Mouse (Mus musculus) olfactory bulb, adult 2 months (tissue): ENCODE data around the gene Asb8. TPM values are rescaled to one million over a fixed set of nuclear protein-coding genes. Genes with fewer than 3 reads are reported as not detected.

Source experiments
- H3K27ac ChIP-seq: fragments of 200-500 bp; 2 replicates; pipeline ENCODE4 v1.5.1; 2012; ENCODE audit warnings: low read depth, low read length; ENCODE audit not compliant: insufficient read depth
- H3K4me1 ChIP-seq: fragments of 200-500 bp; 2 replicates; pipeline ENCODE4 v1.6.1; 2012; ENCODE audit warnings: low read length; ENCODE audit not compliant: control insufficient read depth, insufficient read depth
- H3K4me3 ChIP-seq: fragments of 200-500 bp; 2 replicates; pipeline ENCODE4 v1.5.1; 2012; ENCODE audit warnings: mild to moderate bottlenecking, low read depth, low read length, moderate library complexity; ENCODE audit not compliant: insufficient read depth
- CTCF ChIP-seq: fragments of 200-500 bp; IDR thresholded peaks from 2 replicates; pipeline ENCODE4 v1.5.1; 2012; ENCODE audit warnings: low read depth, mild to moderate bottlenecking, low read length, moderate library complexity; ENCODE audit not compliant: insufficient read depth
- POLR2A ChIP-seq: fragments of 200-500 bp; IDR thresholded peaks from 2 replicates; pipeline ENCODE4 v1.6.1; 2012; ENCODE audit warnings: mild to moderate bottlenecking, low read depth, low read length, moderate library complexity; ENCODE audit not compliant: insufficient read depth
- WGBS: fragments of 180-500 bp; shearing (Covaris S2); methylation state at CpG from one replicate; pipeline ENCODE4 v1.1.7; 2018; 5-methylcytosine and 5-hydroxymethylcytosine counted together
- polyA plus RNA-seq: library from polyadenylated mRNA; stranded (reverse); fragments of >200 nt; gene quantifications from 2 replicates; pipeline ENCODE4 v1.2.4, GENCODE M21; 2012; ENCODE audit warnings: low replicate concordance; ENCODE audit not compliant: missing spikeins, insufficient read depth, insufficient read length

The Asb8 gene
- polyA plus RNA-seq, 1 experiment, result not detected

GRCm38 (mm10) chr15:98173821-98174220, 8.4 kb upstream of the Asb8 start:
- Histone ChIP-seq H3K4me1 (peaks cover 18% of the 10 kb centered on the region), H3K4me3 (no peak overlapping the region), H3K27ac (no peak overlapping the region)
- no peak for TF ChIP-seq CTCF
- TF ChIP-seq POLR2A, result no peak
- WGBS, result 13% methylated on average over 8 of the region's 8 CpGs

- no peak for TF ChIP-seq CTCF
- TF ChIP-seq POLR2A, result no peak
- H3K4me1 ChIP-seq, result peaks cover 25% of the 10 kb centered on the region
- H3K4me3 ChIP-seq, result no peak overlapping the region
- 75% methylated on average over 5 of the region's 5 CpGs for WGBS
- H3K27ac ChIP-seq, result no peak overlapping the region
Measured at GRCm38 (mm10) chr15:98172113-98172512, 6.7 kb upstream of the Asb8 start.

GRCm38 (mm10) chr15:98170917-98171316, 5.5 kb upstream of the Asb8 start:
- 79% methylated on average over 9 of the region's 9 CpGs for WGBS
- TF ChIP-seq CTCF (no peak), POLR2A (no peak)
- Histone ChIP-seq H3K4me1 (peaks cover 25% of the 10 kb centered on the region), H3K4me3 (no peak overlapping the region), H3K27ac (no peak overlapping the region)

- 12% methylated on average over 7 of the region's 7 CpGs for WGBS
- TF ChIP-seq CTCF (no peak), POLR2A (no peak)
- H3K27ac ChIP-seq, result no peak overlapping the region
- peak overlapping the region; percentile 41 for H3K4me3 ChIP-seq
- H3K4me1 ChIP-seq, result peaks cover 25% of the 10 kb centered on the region
Measured at GRCm38 (mm10) chr15:98170365-98170764, 4.9 kb upstream of the Asb8 start.

GRCm38 (mm10) chr15:98168622-98169004, 3.2 kb upstream of the Asb8 start:
- no peak for TF ChIP-seq POLR2A
- no peak for TF ChIP-seq CTCF
- Histone ChIP-seq H3K4me1 (peaks cover 25% of the 10 kb centered on the region), H3K4me3 (peak overlapping the region; percentile 74), H3K27ac (no peak overlapping the region)
- 15% methylated on average over 19 of the region's 19 CpGs for WGBS

GRCm38 (mm10) chr15:98167645-98168621, 2.5 kb upstream of the Asb8 start:
- WGBS, result 2% methylated on average over 69 of the region's 69 CpGs
- Histone ChIP-seq H3K27ac (peak overlapping the region; percentile 24), H3K4me3 (peak overlapping the region; percentile 74), H3K4me1 (peaks cover 25% of the 10 kb centered on the region)
- no peak for TF ChIP-seq CTCF
- peak; percentile 79 for TF ChIP-seq POLR2A

- no peak for TF ChIP-seq CTCF
- Histone ChIP-seq H3K4me1 (peaks cover 25% of the 10 kb centered on the region), H3K4me3 (peak within 1 kb of the TSS; percentile 74), H3K27ac (peak within 1 kb of the TSS; percentile 78)
- WGBS, result under 1% methylated on average over 18 of the region's 18 CpGs
Measured at GRCm38 (mm10) chr15:98166963-98167644, 1.7 kb upstream of the Asb8 start, which contains the start of gene Ccdc184. Gene Ccdc184 (plus strand): TSS chr15:98167158.

- H3K27ac ChIP-seq, result no peak overlapping the region
- 79% methylated on average over 4 of the region's 4 CpGs for WGBS
- no peaks in the 10 kb centered on the region for H3K4me1 ChIP-seq
- TF ChIP-seq POLR2A (no peak), CTCF (no peak)
- no peak overlapping the region for H3K4me3 ChIP-seq
Measured at GRCm38 (mm10) chr15:98162561-98162960, 2.9 kb downstream of the Asb8 start.
